Mouse (Mus musculus) lung, embryonic 14.5 days (tissue): Measurements from ENCODE around the gene BC107364. TPM values are rescaled to one million over a fixed set of nuclear protein-coding genes. Genes with fewer than 3 reads are reported as not detected.
"Not testable (repeated sequence)": the region's sequence is repeated elsewhere in the genome, so short reads cannot be mapped to it uniquely, and the experiment has no call there.

Experiments used
- ATAC-seq: fragments of 200-750 bp; cut with Nextera tagmentation; 2 replicates; pipeline ENCODE4 v1.8.0; 2017; ENCODE audit warnings: mild to moderate bottlenecking, moderate TSS enrichment, moderate library complexity; ENCODE audit not compliant: insufficient read depth
- DNase-seq: peaks from one replicate; pipeline ENCODE4 v3.0.0-alpha.2; 2015
- H3K27ac ChIP-seq: fragments of 300-500 bp; sonication (generic); 2 replicates; pipeline ENCODE4 v1.5.1; 2014; ENCODE audit warnings: low read depth, mild to moderate bottlenecking, moderate library complexity
- H3K27me3 ChIP-seq: fragments of 300-500 bp; sonication (generic); 2 replicates; pipeline ENCODE4 v1.6.1; 2014; ENCODE audit warnings: low read length, control low read depth; ENCODE audit not compliant: insufficient read depth
- H3K36me3 ChIP-seq: fragments of 300-500 bp; sonication (generic); 2 replicates; pipeline ENCODE4 v1.6.1; 2014; ENCODE audit warnings: control low read depth; ENCODE audit not compliant: insufficient read depth
- H3K4me1 ChIP-seq: fragments of 300-500 bp; sonication (generic); 2 replicates; pipeline ENCODE4 v1.6.1; 2014; ENCODE audit warnings: antibody characterized with exemption, control low read depth; ENCODE audit not compliant: insufficient read depth
- H3K4me2 ChIP-seq: fragments of 300-500 bp; sonication (generic); 2 replicates; pipeline ENCODE4 v1.6.1; 2014; ENCODE audit warnings: mild to moderate bottlenecking
- H3K4me3 ChIP-seq: fragments of 300-500 bp; sonication (generic); 2 replicates; pipeline ENCODE4 v1.5.1; 2014; ENCODE audit warnings: low read depth, low read length
- H3K9ac ChIP-seq: fragments of 300-500 bp; sonication (generic); 2 replicates; pipeline ENCODE4 v1.6.1; 2014
- H3K9me3 ChIP-seq: fragments of 300-500 bp; sonication (generic); 2 replicates; pipeline ENCODE4 v1.6.1; 2016; ENCODE audit warnings: low read depth, low read length, control low read depth
- CTCF ChIP-seq: IDR thresholded peaks from 2 replicates; pipeline ENCODE4 v1.5.1; 2016; ENCODE audit warnings: antibody characterized with exemption, low read depth
- WGBS: fragments of 180-500 bp; shearing (Covaris S2); extraction: QIAGEN DNeasy Blood & Tissue Kit; methylation state at CpG from one replicate; pipeline ENCODE4 v1.1.7; 2014; 5-methylcytosine and 5-hydroxymethylcytosine counted together
- polyA plus RNA-seq: library from polyadenylated mRNA; unstranded; fragments of >200 nt; fragmentation: Nextera tagmentation; extraction: Ambion mirVana; gene quantifications from 2 replicates; pipeline ENCODE4 v1.2.1, GENCODE M21; 2014

BC107364 gene
- polyA plus RNA-seq, 1 experiment from 2014 or later, result not detected

- not testable (repeated sequence) for H3K4me3 ChIP-seq, H3K9me3 ChIP-seq, DNase-seq, H3K4me1 ChIP-seq, H3K27ac ChIP-seq, H3K4me2 ChIP-seq, H3K9ac ChIP-seq, H3K36me3 ChIP-seq, ATAC-seq, H3K27me3 ChIP-seq
- WGBS, result 0% methylated on average over 1 of the region's 10 CpGs
Measured at GRCm38 (mm10) chr3:96450586-96450896, 1.6 kb downstream of the BC107364 start.

- no CpG with 5 or more reads among the region's 68 CpGs for WGBS
- peak; percentile 91 for ATAC-seq
- not testable (repeated sequence) for H3K9me3 ChIP-seq, H3K9ac ChIP-seq, H3K36me3 ChIP-seq, H3K27ac ChIP-seq, H3K4me1 ChIP-seq, H3K27me3 ChIP-seq, H3K4me3 ChIP-seq, DNase-seq, H3K4me2 ChIP-seq
Measured at GRCm38 (mm10) chr3:96449762-96450585, 2.1 kb downstream of the BC107364 start.

GRCm38 (mm10) chr3:96445436-96445835, 6.7 kb downstream of the BC107364 start:
- peaks cover 40% of the 10 kb centered on the region for H3K27me3 ChIP-seq
- no peak overlapping the region for H3K4me3 ChIP-seq
- ATAC-seq (no peak), DNase-seq (no peak)
- no peaks in the 10 kb centered on the region for H3K36me3 ChIP-seq
- TF ChIP-seq CTCF, result no peak
- no peak overlapping the region for H3K27ac ChIP-seq
- no peak overlapping the region for H3K4me2 ChIP-seq
- no peaks in the 10 kb centered on the region for H3K9me3 ChIP-seq
- no peak overlapping the region for H3K9ac ChIP-seq
- no peaks in the 10 kb centered on the region for H3K4me1 ChIP-seq
- 74% methylated on average over 4 of the region's 4 CpGs for WGBS

GRCm38 (mm10) chr3:96440578-96440977, 11.5 kb downstream of the BC107364 start:
- Histone ChIP-seq H3K4me2 (peak overlapping the region; percentile 54), H3K9me3 (no peaks in the 10 kb centered on the region), H3K9ac (peak overlapping the region; percentile 34; the same call in 1 of the 2 replicates), H3K27me3 (peaks cover 80% of the 10 kb centered on the region), H3K36me3 (no peaks in the 10 kb centered on the region), H3K27ac (no peak overlapping the region), H3K4me1 (no peaks in the 10 kb centered on the region), H3K4me3 (peak overlapping the region; percentile 30)
- ATAC-seq (no peak), DNase-seq (peak; percentile 88)
- TF ChIP-seq CTCF, result peak; percentile 93
- under 1% methylated on average over 13 of the region's 13 CpGs for WGBS

GRCm38 (mm10) chr3:96435557-96436091, 16.5 kb downstream of the BC107364 start:
- DNase-seq (peak; percentile 75), ATAC-seq (peak; percentile 77)
- peak overlapping the region; percentile 23; the same call in 1 of the 2 replicates for H3K9ac ChIP-seq
- no peaks in the 10 kb centered on the region for H3K9me3 ChIP-seq
- peaks cover 55% of the 10 kb centered on the region for H3K27me3 ChIP-seq
- H3K27ac ChIP-seq, result no peak overlapping the region
- H3K4me3 ChIP-seq, result peak overlapping the region; percentile 21
- H3K4me1 ChIP-seq, result no peaks in the 10 kb centered on the region
- no peak for TF ChIP-seq CTCF
- no peaks in the 10 kb centered on the region for H3K36me3 ChIP-seq
- WGBS, result under 1% methylated on average over 26 of the region's 26 CpGs
- peak overlapping the region; percentile 54 for H3K4me2 ChIP-seq

- 33% methylated on average over 3 of the region's 3 CpGs for WGBS
- H3K27me3 ChIP-seq, result peaks cover 27% of the 10 kb centered on the region
- H3K4me2 ChIP-seq, result no peak overlapping the region
- H3K36me3 ChIP-seq, result no peaks in the 10 kb centered on the region
- H3K27ac ChIP-seq, result no peak overlapping the region
- H3K4me1 ChIP-seq, result no peaks in the 10 kb centered on the region
- H3K9me3 ChIP-seq, result no peaks in the 10 kb centered on the region
- no peak overlapping the region for H3K4me3 ChIP-seq
- DNase-seq, result no peak
- H3K9ac ChIP-seq, result no peak overlapping the region
- ATAC-seq, result no peak
- no peak for TF ChIP-seq CTCF
Measured at GRCm38 (mm10) chr3:96432207-96432606, 19.9 kb downstream of the BC107364 start.

GRCm38 (mm10) chr3:96429819-96430132, 22.3 kb downstream of the BC107364 start:
- ATAC-seq, result no peak
- Histone ChIP-seq H3K4me1 (no peaks in the 10 kb centered on the region), H3K36me3 (no peaks in the 10 kb centered on the region), H3K27me3 (peaks cover 8% of the 10 kb centered on the region; the same call in 1 of the 2 replicates), H3K27ac (no peak overlapping the region), H3K4me3 (no peak overlapping the region), H3K9me3 (no peaks in the 10 kb centered on the region), H3K4me2 (no peak overlapping the region), H3K9ac (no peak overlapping the region)
- no peak for TF ChIP-seq CTCF
- no peak for DNase-seq
- 61% methylated on average over 4 of the region's 4 CpGs for WGBS
